In the genomic region with DNA sequence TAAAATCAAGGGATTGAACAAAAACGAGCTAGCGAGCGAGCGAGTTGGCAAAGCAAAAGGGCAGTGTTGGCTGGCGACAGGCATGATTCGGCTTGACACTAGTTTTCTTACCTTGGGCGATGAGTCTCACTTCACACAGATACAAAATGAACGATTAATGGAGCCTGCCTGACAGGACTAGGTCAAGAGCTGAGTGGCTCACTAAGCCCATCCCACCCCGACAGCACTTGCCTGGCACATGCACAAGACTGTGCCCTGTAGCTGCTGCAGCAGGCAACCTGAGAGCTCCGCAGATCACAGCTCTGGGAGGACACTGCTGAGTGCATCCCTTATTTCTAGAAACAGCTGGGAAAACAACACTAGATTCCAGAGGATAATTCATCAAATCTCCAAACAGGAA, we compare ENCODE assay signal across 18 mouse cellular contexts.
DNase-seq lines count a peak whose midpoint lies in the region; ATAC-seq lines count a peak whose summit lies in the region.
"Had no signal": no experiment of that assay in that cellular context is flagged by ENCODE, and none has a peak within 500 bp of the region (broad histone marks: within the 10 kb centered on the region; RNA-seq: fewer than 3 reads in every experiment).

No protein-coding gene starts in this region.

- no peaks in the 10 kb centered on the region for H3K27me3 ChIP-seq in kidney, embryonic 16.5 days (ENCODE audit: insufficient read depth, low read length)
- H3K27me3 ChIP-seq: forebrain, embryonic 15.5 days; heart, embryonic 15.5 days; hindbrain, embryonic 13.5 days had no signal

- H3K4me1 ChIP-seq in kidney, embryonic 16.5 days (ENCODE audit: insufficient read depth, low read length): peaks cover 9% of the 10 kb centered on the region; the same call in 1 of the 2 replicates
- H3K4me1 ChIP-seq: heart, embryonic 15.5 days had no signal

- H3K9me3 ChIP-seq in kidney, embryonic 16.5 days (ENCODE audit: low read length): no peaks in the 10 kb centered on the region
- H3K9me3 ChIP-seq: forebrain, embryonic 15.5 days; heart, embryonic 15.5 days; hindbrain, embryonic 13.5 days had no signal

- H3K27ac ChIP-seq in kidney, embryonic 16.5 days (ENCODE audit: low read length): no peak overlapping the region
- H3K27ac ChIP-seq: forebrain, embryonic 15.5 days; heart, embryonic 15.5 days; hindbrain, embryonic 13.5 days; hindbrain, postnatal 0 days had no signal

- H3K4me3 ChIP-seq in kidney, embryonic 16.5 days (ENCODE audit: low read length): no peak overlapping the region
- H3K4me3 ChIP-seq: forebrain, embryonic 15.5 days; heart, embryonic 15.5 days; hindbrain, embryonic 13.5 days had no signal

- WGBS in kidney, embryonic 16.5 days: 64% methylated on average over 10 of the region's 10 CpGs

- H3K4me2 ChIP-seq in kidney, embryonic 16.5 days (replicated peaks; ENCODE audit: low read depth, low read length): no peak overlapping the region
- H3K4me2 ChIP-seq: forebrain, embryonic 15.5 days; heart, embryonic 11.5 days; heart, embryonic 15.5 days; hindbrain, embryonic 13.5 days had no signal

- H3K9ac ChIP-seq in kidney, embryonic 16.5 days (replicated peaks; ENCODE audit: low read length): no peak overlapping the region
- H3K9ac ChIP-seq: forebrain, embryonic 15.5 days; heart, embryonic 15.5 days; hindbrain, embryonic 13.5 days had no signal

- peak; percentile 81; the same call in 1 of the 2 replicates for ATAC-seq in kidney, embryonic 16.5 days (ENCODE audit: low FRiP score, low TSS enrichment)
- ATAC-seq: forebrain, embryonic 15.5 days; hindbrain, postnatal 0 days had no signal

- no peaks in the 10 kb centered on the region for H3K36me3 ChIP-seq in kidney, embryonic 16.5 days (ENCODE audit: insufficient read depth, low read length)
- H3K36me3 ChIP-seq: forebrain, embryonic 15.5 days; heart, embryonic 15.5 days; hindbrain, embryonic 13.5 days had no signal

- DNase-seq in adrenal gland, postnatal 14 days: peak; percentile 31
- no peak for DNase-seq in adrenal gland, adult 18-20 months (ENCODE audit: low spot score in 2 of 2)
- no peak for DNase-seq in kidney, postnatal 14 days
- peak; percentile 52 for DNase-seq in retina, postnatal 1 day
- DNase-seq in retina, embryonic 14.5 days (ENCODE audit: low spot score): no peak
- no peak for DNase-seq in cerebellum, postnatal 14 days
- DNase-seq: cerebellum, adult 11-12 months; cerebellum, adult 9-10 months; cerebellum, postnatal 36 days; gastrocnemius, postnatal 36 days; heart, adult 18-20 months; heart, postnatal 14 days had no signal

Comparison
In these comparisons a context has a peak if more than half of its experiments do, and no peak if none do; other contexts are left out.
1. DNase-seq: peak in adrenal gland, postnatal 14 days (single experiment) and retina, postnatal 1 day (single experiment); none in adrenal gland, adult 18-20 months (0 of 2), kidney, postnatal 14 days (single experiment), retina, embryonic 14.5 days (single experiment) and cerebellum, postnatal 14 days (0 of 2).